Mouse (Mus musculus) layer of hippocampus, postnatal 25 days (tissue): ENCODE measurements at regions not wholly inside any gene's neighbourhood (a gene's known extent, or its start where the extent isn't known, plus 50 kb on each side); places are given as distances from the start of the nearest gene placed in this dataset.

ENCODE experiments used
- DNase-seq, 2 experiments: peaks; one replicate each; pipeline ENCODE4 v3.0.0; 2022; ENCODE audit warnings: mixed read lengths in 2 of 2, low spot score in 1 of 2; ENCODE audit errors: extremely low spot score in 1 of 2

DNA sequence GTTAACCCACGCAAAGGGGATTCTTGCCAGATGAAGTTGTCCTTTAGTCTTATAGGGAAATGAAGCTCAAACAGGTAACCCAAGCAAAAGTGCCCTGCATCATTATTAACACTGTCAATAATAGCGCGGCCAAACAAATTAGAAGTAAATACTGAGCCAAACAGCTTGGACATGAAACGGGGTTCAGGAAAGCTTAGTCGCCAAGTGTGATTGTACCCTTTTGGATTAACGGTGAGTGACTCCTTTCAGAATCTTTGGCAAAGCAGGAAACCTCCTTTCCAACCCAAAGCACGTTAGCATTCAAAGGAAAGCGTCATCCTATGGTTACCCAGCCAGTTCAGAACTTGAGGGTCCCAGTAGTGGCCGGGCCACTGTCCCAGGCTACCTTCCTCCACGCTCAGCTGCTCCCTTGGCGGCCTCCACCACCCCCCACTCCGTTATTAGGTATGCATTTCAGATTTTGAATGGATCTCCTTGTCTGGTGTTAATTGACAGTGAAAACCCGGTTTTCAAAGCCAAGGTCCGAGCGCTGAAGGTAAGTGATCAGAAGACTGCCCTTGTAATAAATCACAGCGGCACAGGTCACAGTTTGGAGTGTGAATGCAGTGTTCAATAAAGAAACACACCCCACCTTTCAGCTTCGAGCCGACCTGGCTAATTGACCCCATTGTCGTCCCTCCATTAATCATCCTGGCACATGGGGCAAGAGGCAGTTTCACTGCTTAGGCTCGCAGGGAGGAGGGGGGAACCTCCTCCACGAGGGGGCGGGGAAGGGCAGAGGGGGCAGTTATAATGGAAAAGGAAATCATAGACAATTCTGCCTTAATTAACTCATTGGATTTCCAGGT, 1560.1 kb upstream of the Gulo start:
- DNase-seq: no peak

DNA sequence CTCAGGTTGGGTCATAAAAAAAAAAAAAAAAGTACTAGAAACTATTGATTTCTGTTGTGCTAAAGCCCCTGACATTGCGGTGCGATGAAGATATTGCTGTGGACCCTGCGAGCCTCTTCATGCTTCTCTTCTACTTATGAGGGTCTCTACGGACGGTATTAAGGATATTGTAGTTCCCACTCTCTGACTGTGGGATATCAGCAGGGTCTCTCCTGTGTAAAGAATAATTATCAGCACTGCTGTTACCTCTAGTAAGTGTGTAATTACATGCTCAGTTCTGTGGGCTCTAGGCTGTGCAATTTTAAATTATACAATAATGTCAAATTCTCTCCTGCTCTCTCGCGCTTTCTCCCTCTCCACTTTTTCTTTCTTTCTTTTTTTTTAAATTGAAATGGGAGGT, 1545.9 kb upstream of the Gulo start:
- DNase-seq: no peak

DNA sequence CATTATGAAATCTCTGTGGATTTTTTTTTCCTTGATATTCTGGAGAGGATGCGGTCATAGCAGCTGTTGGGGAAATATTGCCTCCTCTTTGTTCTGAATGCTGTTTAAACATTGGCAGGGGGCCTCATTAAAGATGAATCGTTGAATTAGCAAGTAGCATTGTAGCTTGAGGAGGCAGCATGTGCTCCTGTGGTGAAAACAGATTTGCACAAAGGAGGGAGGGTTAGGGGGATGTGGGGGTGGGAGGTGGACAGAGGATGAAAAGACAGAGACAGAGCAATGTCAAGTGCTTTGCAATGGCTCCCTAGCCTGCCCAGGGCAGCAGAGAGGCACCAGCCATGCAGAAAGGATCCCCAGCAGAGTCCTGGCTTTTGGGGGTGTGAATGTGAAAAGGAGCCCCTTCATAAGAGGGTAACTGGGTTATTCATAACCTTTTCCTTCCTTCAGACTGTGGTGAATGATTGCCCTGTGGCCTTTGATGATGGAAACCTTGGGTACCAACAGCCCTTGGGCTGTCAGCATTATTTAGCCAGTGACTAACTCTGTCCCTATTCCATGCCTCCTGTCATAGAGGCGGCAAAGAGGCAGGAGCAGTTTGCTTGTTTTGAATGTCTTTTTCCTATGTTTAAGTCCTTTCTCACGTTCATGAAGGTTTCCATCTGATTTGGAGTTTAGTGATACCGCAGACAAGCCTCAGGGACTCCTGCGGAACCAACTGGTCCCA, 1541.6 kb upstream of the Gulo start:
- no peak for DNase-seq

DNA sequence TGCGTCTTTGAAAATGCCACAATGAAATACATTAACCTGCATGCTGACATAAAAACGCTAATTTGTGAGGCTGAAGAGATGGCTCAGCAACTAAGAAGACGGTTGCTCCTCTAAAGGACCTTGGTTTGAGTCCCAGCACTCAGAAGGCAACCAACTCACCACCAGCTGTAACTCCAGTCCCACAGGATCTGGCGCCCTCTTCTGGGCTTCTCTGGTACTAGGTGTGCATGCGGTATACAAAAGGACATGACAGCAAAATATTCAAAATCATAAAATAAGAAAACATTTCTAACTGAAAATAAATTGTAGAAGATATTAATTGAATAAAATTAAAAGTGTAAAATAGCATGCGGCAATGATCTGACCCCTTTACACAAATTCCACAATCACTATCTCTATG, 1539.7 kb upstream of the Gulo start:
- DNase-seq: peak in 1 of 2 experiments; percentile 7

DNA sequence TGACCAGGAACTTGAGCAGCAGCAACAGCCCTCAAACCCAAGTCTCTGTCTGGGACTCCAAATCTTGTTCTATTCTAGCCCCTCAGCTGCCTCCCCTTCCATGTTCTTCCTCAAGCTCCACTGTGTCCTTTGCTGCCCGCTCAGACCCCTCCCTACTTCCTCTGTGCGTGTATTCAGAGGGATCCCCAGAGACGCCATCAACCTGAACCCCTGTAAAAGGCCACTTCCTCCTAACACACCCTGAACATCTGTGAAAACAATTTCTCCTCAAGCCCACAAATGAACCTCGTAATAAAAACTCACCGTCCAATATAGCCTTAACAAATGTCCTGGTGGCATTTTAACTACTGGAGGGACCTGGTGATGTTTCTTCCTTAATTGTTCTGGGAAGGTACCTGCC, 1536.0 kb upstream of the Gulo start:
- no peak for DNase-seq

DNA sequence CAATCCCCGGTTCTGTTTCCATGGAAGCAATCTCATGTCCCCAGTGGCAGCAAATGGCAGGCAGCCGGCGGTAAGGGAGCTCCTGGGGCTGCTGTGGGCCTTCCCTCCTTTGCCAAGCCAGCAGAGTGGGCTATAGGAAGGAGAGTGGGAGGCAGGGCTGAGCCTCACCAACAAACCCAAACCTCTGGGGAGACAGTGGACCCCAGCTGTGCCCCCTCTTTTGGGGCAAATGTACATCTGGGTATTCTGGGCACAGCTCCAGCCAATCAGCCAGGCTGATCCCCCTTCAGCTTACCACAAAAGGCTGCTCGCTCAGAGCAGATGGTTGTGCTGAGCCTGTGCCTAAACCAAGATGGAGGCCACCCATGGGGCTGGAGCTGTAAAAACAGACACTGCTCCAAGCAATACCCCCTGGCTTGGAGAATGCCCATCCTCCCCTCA, 1532.3 kb upstream of the Gulo start:
- DNase-seq: peak; percentile 19 to 25

DNA sequence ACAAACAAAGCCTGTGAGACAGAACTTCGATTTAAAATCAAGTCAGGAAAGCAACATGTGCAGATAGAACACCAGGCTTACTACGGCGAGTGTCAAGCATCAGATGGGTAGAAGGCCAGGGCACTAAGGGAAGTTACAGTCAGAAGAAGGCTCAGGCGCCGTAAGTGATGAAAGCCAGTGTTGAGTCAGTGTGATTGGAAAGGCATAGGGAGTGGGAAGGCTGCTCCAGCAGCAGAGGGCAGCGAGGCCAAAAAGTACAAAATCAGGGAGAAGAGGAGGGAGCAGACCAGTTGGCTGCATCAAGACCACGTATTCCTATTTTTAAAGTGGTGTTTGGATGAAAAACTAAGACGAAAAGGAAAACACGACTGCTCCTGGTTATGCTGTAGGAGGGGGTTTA, 1529.7 kb upstream of the Gulo start:
- DNase-seq: no peak

DNA sequence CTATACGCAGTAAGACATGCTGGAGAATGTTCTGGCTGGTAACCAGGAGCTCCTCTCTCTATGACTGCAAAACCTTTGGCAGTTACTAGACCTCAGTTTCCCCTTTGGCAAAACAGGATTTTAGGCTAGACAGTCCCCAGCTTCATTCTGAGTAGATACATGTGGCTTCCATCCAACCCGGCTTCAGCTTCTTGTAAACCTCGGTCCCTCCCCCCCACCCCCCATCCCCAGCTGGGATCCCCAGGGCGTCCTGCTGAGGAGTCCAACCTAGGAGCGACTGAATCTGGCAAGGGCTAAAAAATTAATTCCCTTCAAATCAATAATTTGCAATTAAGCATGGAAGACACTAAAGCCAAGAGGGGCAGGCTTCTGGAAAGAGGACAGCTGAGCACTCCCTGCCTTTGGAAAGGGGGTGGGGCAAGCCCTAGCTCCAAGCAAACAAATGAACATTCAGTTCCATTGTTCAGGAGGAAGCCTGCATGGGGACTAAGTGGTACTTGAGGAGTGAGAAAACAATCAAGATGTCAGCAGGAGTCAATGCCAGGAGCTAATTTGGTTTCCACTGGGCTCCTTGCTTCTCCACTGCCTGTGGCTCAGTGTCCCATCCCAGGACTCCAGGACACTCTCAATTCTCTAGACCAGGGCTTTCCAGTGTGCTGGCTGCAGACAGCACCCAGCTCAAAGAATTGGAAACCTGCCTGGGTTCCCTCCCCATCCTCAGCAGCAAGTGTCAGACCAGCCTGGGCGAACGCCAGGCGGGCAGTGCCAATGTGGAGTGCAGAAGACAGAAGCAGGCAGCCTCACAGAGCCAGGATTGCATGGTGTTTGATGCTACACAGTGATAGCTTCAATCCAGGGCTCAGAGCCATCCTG, 1528.0 kb upstream of the Gulo start:
- DNase-seq: peak; percentile 25 to 38

DNA sequence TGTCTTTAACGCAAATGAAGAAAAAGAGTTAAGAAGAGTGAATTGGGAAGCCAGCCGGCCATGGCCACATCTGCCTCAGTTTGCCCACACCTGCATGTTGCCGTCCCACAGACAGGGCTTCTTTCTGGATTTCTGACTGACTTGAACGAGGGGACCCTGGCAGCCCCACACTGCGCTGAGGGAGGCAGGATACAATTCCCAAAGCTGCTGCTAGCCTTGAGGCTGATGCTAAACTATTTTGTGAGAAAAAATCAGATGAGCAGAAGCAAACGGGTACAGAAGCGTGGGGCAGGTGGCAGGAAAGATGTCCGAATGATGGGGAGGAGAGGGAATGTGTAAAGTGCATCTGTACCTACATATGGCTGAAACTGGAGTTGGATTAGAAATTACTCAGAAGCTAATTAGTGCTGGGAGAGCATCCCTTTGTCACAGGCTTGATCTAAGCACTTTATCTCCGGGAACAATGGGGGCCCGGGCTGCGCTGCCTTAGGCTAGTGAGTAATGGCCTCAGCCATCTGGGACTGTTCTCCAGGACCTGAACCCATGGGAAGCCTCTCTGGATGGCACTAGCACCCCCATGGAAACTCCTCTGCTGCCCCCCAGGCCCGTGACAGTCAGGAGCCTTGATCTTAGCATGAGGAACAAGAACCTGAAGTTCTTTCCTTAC, 1497.9 kb upstream of the Gulo start:
- DNase-seq: no peak

DNA sequence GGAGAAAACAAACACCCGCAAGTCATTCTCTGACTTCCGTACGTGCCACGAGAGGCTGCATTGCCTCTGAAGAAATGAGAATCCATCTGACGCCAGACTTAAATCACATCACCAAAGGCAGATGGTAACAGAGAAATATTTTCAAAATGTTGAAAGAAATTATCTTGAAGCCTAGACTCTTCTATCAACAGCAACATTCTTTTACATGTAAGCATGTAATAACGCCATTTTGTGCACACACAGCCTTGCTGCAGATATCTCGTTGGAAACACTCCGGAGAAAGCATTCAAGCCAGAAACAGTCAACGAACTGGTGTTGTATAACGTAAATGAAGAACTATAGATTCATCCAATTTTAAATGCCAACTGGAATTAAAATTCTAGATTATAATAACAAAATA, 1483.1 kb upstream of the Gulo start:
- DNase-seq: no peak

DNA sequence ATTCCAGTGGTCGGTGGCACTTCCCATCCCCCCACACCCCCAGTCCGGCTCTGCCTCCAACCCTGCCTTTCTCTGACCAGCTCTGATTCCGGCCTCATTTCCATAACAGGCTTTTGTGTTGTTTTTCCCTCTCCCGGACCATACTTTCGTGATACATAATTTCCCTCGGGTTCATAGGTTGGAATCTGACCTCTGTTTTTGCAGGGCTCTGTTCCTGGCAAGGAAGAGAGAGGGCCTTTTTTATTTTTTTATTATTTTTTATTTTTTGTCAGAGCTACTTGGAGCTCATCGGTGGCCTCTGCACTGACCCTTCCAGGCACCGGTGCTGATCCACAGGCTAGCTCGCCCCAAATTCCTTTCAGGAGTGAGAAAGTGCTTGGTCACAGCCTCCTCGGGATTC, 1477.7 kb upstream of the Gulo start:
- DNase-seq: no peak

DNA sequence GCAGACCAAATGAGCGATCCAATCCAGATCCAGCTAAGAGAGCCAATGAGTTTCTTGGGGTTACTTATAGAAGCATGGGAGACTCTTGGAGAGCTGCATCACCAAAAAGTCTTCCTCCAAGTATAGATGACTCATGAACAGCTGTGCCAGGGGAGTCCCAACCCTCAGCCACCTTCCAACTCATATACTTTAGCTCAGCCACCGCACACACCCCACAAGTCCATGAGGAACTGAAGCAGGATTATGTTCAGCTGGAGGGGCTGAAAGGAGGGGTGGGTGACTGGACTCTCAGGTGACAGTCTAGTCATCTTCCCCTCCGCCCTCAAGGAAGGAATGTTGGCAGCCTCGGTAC, 1476.4 kb upstream of the Gulo start:
- DNase-seq: no peak

DNA sequence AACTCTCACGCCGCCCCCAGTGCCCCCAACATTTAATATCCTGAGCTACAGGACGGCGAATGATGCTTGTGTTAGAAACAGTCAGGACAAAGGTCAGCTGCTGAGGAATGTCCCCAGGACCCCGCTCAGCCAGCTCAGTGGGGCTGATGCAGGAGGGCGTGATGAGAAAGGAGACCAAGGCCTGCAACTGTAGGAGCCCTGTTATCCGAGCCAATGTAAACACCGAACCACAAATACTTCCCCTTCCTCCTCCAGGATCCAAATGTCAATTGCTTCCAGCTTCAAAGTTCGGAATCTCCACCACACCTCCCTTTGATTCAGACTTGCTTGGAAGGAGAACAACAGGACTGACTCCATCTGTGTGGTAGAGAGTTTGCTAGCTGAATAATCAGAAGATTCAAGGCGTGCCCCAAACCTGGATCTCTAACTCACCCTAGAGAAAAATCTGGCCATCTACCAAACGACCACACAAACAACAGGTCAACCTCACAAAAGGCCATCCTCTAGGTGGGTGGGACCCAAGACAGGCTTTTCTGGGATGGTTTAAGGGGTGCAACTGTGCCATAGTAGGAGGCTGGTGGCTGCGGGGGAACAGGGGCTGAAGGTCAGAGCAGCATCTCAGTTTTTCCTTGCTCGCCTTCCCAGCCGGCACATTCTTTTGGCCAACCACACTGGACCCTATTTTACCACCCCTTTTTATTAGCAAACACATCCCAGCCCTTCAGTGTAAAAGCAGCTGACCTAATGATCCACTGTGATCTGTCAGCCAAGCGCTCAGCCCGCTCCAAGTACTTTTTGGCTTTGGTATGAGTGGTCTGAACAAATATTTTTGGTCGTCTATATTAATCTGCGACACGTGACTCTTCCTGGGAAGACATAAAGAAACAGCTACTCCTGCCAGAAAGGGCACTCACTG, 1475.8 kb upstream of the Gulo start:
- DNase-seq: no peak
